Mouse (Mus musculus) kidney, postnatal 4 days (tissue): ENCODE results near the gene Ndufa6.
A peak's percentile ranks its signal among the peaks of the same experiment; 100 is the strongest.
"Not testable (repeated sequence)": the region's sequence is repeated elsewhere in the genome, so short reads cannot be mapped to it uniquely, and the experiment has no call there.

Experiments
- DNase-seq, 2 experiments: peaks; one replicate each; pipeline ENCODE4 v3.0.0; 2021; ENCODE audit warnings: mixed read lengths in 2 of 2

Gene Ndufa6

GRCm38 (mm10) chr15:82354126-82354945 lies at the start of gene Ndufa6:
TSS of gene Ndufa6 (minus strand) at chr15:82354322.
- peak; percentile 98 for DNase-seq

GRCm38 (mm10) chr15:82403606-82404005 lies 49.5 kb upstream of the Ndufa6 start:
- DNase-seq: no peak

- no peak for DNase-seq
Measured at GRCm38 (mm10) chr15:82402741-82403140, 48.6 kb upstream of the Ndufa6 start.

GRCm38 (mm10) chr15:82402106-82402505 lies 48.0 kb upstream of the Ndufa6 start:
- DNase-seq: no peak

- DNase-seq: no peak
Measured at GRCm38 (mm10) chr15:82401516-82401915, 47.4 kb upstream of the Ndufa6 start.

GRCm38 (mm10) chr15:82395955-82396354 lies 41.8 kb upstream of the Ndufa6 start:
- DNase-seq: not testable (repeated sequence)

GRCm38 (mm10) chr15:82393922-82394321 lies 39.8 kb upstream of the Ndufa6 start, which contains the start of gene Cyp2d11:
TSS of gene Cyp2d11 (minus strand) at chr15:82394022.
- DNase-seq: not testable (repeated sequence)

- DNase-seq: not testable (repeated sequence)
Measured at GRCm38 (mm10) chr15:82389916-82390315, 35.8 kb upstream of the Ndufa6 start.

GRCm38 (mm10) chr15:82385729-82386128 lies 31.6 kb upstream of the Ndufa6 start:
- DNase-seq: no peak

GRCm38 (mm10) chr15:82382441-82382840 lies 28.3 kb upstream of the Ndufa6 start:
- DNase-seq: no peak

GRCm38 (mm10) chr15:82380714-82381062 lies 26.6 kb upstream of the Ndufa6 start:
- DNase-seq: peak in 1 of 2 experiments; percentile 12

- DNase-seq: peak; percentile 64 to 76
Measured at GRCm38 (mm10) chr15:82379871-82380713, 26.0 kb upstream of the Ndufa6 start, which contains the start of gene Cyp2d22. TSS of gene Cyp2d22 (minus strand) at chr15:82380260.

- DNase-seq: no peak
Measured at GRCm38 (mm10) chr15:82379511-82379870, 25.4 kb upstream of the Ndufa6 start.

GRCm38 (mm10) chr15:82378261-82379180 lies 24.4 kb upstream of the Ndufa6 start:
- DNase-seq: peak in 1 of 2 experiments; percentile 26

GRCm38 (mm10) chr15:82377701-82378100 lies 23.6 kb upstream of the Ndufa6 start:
- DNase-seq: no peak

GRCm38 (mm10) chr15:82376393-82377138 lies 22.4 kb upstream of the Ndufa6 start:
- peak in 1 of 2 experiments; percentile 65 for DNase-seq

GRCm38 (mm10) chr15:82375855-82376254 lies 21.7 kb upstream of the Ndufa6 start:
- no peak for DNase-seq

GRCm38 (mm10) chr15:82374437-82374836 lies 20.3 kb upstream of the Ndufa6 start:
- no peak for DNase-seq

- DNase-seq: peak in 1 of 2 experiments; percentile 1
Measured at GRCm38 (mm10) chr15:82372991-82373390, 18.9 kb upstream of the Ndufa6 start.

GRCm38 (mm10) chr15:82372446-82372845 lies 18.3 kb upstream of the Ndufa6 start:
- DNase-seq: no peak

GRCm38 (mm10) chr15:82368851-82369250 lies 14.7 kb upstream of the Ndufa6 start:
- DNase-seq: no peak

GRCm38 (mm10) chr15:82368146-82368545 lies 14.0 kb upstream of the Ndufa6 start:
- peak in 1 of 2 experiments; percentile 0 for DNase-seq
